Mouse (Mus musculus): ENCODE data around the gene Ankrd44. TPM values are rescaled to one million over a fixed set of nuclear protein-coding genes. Genes with fewer than 3 reads are reported as not detected.

The Ankrd44 gene
- total and polyA plus RNA-seq, 3 experiments: 0.10 to 2.6 (median 1.5) TPM

DNA sequence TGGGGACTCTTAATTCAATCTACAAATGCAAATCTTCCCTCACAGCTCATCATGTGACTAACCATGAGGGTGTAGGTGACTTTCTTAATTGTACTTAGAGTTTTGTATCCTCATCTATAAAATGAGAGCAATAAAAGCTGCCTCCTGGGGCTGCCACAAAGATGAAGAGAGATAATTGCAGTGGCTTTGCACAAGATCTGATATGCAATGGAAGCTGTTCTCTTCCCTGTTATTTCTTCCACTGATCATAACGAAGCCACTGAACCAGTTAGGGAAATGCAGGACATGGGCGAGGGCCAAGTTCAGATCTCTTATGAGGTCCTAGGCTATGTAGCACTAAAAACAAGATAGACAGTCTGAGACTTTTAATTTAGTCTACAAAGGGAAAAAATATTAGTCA, 258.2 kb downstream of the Ankrd44 start:
- Histone ChIP-seq H3K27me3 (ENCODE audit: insufficient read depth, low read length) (peaks cover 3% of the 10 kb centered on the region; the same call in 1 of the 2 replicates), H3K36me3 (replicated peaks) (no peaks in the 10 kb centered on the region), H3K4me1 (ENCODE audit: insufficient read depth, low read depth, low read length) (no peaks in the 10 kb centered on the region; the same call in 1 of the 2 replicates), H3K4me3 (ENCODE audit: low read depth, low read length) (no peak overlapping the region), H3K9me3 (replicated peaks) (no peaks in the 10 kb centered on the region)
- TF ChIP-seq GATA1 (IDR thresholded peaks at IDR 0.05; ENCODE audit: borderline replicate concordance, low read length) (no peak), GATA2 (IDR thresholded peaks at IDR 0.05; ENCODE audit: borderline replicate concordance, low read depth, low read length) (no peak), TAL1 (conservative IDR thresholded peaks at IDR 0.05; ENCODE audit: low read depth, low read length) (no peak), CTCF (IDR thresholded peaks at IDR 0.05; ENCODE audit: low read depth, low read length) (no peak), POLR2AphosphoS5 (IDR thresholded peaks at IDR 0.05; ENCODE audit: insufficient replicate concordance, low read depth, low read length) (no peak)
- no peak for ATAC-seq (ENCODE audit: extremely low read depth, insufficient number of reproducible peaks, low FRiP score, poor library complexity, severe bottlenecking)
- no peak for DNase-seq (ENCODE audit: low spot score)

- H3K36me3 ChIP-seq (replicated peaks): no peaks in the 10 kb centered on the region
- DNase-seq (ENCODE audit: low spot score) (peak; percentile 46), ATAC-seq (ENCODE audit: extremely low read depth, insufficient number of reproducible peaks, low FRiP score, poor library complexity, severe bottlenecking) (peak; percentile 57; the same call in 1 of the 2 replicates)
- H3K4me3 ChIP-seq (ENCODE audit: low read depth, low read length): no peak overlapping the region
- H3K27me3 ChIP-seq (ENCODE audit: insufficient read depth, low read length): peaks cover 3% of the 10 kb centered on the region; the same call in 1 of the 2 replicates
- H3K4me1 ChIP-seq (ENCODE audit: insufficient read depth, low read depth, low read length): no peaks in the 10 kb centered on the region; the same call in 1 of the 2 replicates
- TF ChIP-seq GATA1 (IDR thresholded peaks at IDR 0.05; ENCODE audit: borderline replicate concordance, low read length) (no peak), POLR2AphosphoS5 (IDR thresholded peaks at IDR 0.05; ENCODE audit: insufficient replicate concordance, low read depth, low read length) (no peak), TAL1 (conservative IDR thresholded peaks at IDR 0.05; ENCODE audit: low read depth, low read length) (no peak), GATA2 (IDR thresholded peaks at IDR 0.05; ENCODE audit: borderline replicate concordance, low read depth, low read length) (no peak), CTCF (IDR thresholded peaks at IDR 0.05; ENCODE audit: low read depth, low read length) (peak; percentile 65)
- no peaks in the 10 kb centered on the region for H3K9me3 ChIP-seq (replicated peaks)
Observed at GRCm38 (mm10) chr1:54665582-54666405, 260.4 kb downstream of the Ankrd44 start.

- no peaks in the 10 kb centered on the region; the same call in 1 of the 2 replicates for H3K4me1 ChIP-seq (ENCODE audit: insufficient read depth, low read depth, low read length)
- ATAC-seq (ENCODE audit: extremely low read depth, insufficient number of reproducible peaks, low FRiP score, poor library complexity, severe bottlenecking) (no peak), DNase-seq (ENCODE audit: low spot score) (no peak)
- peaks cover 3% of the 10 kb centered on the region; the same call in 1 of the 2 replicates for H3K27me3 ChIP-seq (ENCODE audit: insufficient read depth, low read length)
- TF ChIP-seq TAL1 (conservative IDR thresholded peaks at IDR 0.05; ENCODE audit: low read depth, low read length) (no peak), GATA2 (IDR thresholded peaks at IDR 0.05; ENCODE audit: borderline replicate concordance, low read depth, low read length) (no peak), CTCF (IDR thresholded peaks at IDR 0.05; ENCODE audit: low read depth, low read length) (no peak), GATA1 (IDR thresholded peaks at IDR 0.05; ENCODE audit: borderline replicate concordance, low read length) (no peak), POLR2AphosphoS5 (IDR thresholded peaks at IDR 0.05; ENCODE audit: insufficient replicate concordance, low read depth, low read length) (no peak)
- H3K4me3 ChIP-seq (ENCODE audit: low read depth, low read length): no peak overlapping the region
- no peaks in the 10 kb centered on the region for H3K36me3 ChIP-seq (replicated peaks)
- no peaks in the 10 kb centered on the region for H3K9me3 ChIP-seq (replicated peaks)
Observed at GRCm38 (mm10) chr1:54665095-54665494, 261.1 kb downstream of the Ankrd44 start.

DNA sequence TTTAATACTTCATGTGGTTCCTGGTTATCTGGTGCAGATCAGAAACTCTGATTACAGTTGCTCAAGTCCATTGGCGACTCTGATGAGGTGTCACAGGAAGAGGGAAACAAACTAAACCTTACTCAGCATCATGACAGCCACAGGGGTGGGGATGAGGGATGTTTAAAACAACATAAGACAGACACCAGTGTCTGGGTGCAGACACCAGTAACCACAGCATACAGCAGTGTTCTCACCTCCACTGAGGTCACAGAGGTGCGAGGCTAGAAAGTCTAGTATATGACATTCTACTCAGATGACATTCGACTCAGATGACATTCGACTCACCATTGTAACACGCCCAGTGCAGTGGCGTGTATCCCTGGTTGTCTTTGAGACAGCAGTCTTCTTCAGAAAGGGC, 265.5 kb downstream of the Ankrd44 start:
- peaks cover 3% of the 10 kb centered on the region; the same call in 1 of the 2 replicates for H3K27me3 ChIP-seq (ENCODE audit: insufficient read depth, low read length)
- no peaks in the 10 kb centered on the region for H3K36me3 ChIP-seq (replicated peaks)
- TF ChIP-seq GATA2 (IDR thresholded peaks at IDR 0.05; ENCODE audit: borderline replicate concordance, low read depth, low read length) (no peak), CTCF (IDR thresholded peaks at IDR 0.05; ENCODE audit: low read depth, low read length) (no peak), TAL1 (conservative IDR thresholded peaks at IDR 0.05; ENCODE audit: low read depth, low read length) (no peak), GATA1 (IDR thresholded peaks at IDR 0.05; ENCODE audit: borderline replicate concordance, low read length) (no peak), POLR2AphosphoS5 (IDR thresholded peaks at IDR 0.05; ENCODE audit: insufficient replicate concordance, low read depth, low read length) (no peak)
- no peaks in the 10 kb centered on the region; the same call in 1 of the 2 replicates for H3K4me1 ChIP-seq (ENCODE audit: insufficient read depth, low read depth, low read length)
- no peak overlapping the region for H3K4me3 ChIP-seq (ENCODE audit: low read depth, low read length)
- no peak for DNase-seq (ENCODE audit: low spot score)
- ATAC-seq (ENCODE audit: extremely low read depth, insufficient number of reproducible peaks, low FRiP score, poor library complexity, severe bottlenecking): no peak
- H3K9me3 ChIP-seq (replicated peaks): no peaks in the 10 kb centered on the region

- H3K4me1 ChIP-seq (ENCODE audit: insufficient read depth, low read depth, low read length): no peaks in the 10 kb centered on the region
- ATAC-seq (ENCODE audit: extremely low read depth, insufficient number of reproducible peaks, low FRiP score, poor library complexity, severe bottlenecking) (no peak), DNase-seq (ENCODE audit: low spot score) (no peak)
- no peaks in the 10 kb centered on the region for H3K36me3 ChIP-seq (replicated peaks)
- H3K9me3 ChIP-seq (replicated peaks): no peaks in the 10 kb centered on the region
- TF ChIP-seq GATA1 (IDR thresholded peaks at IDR 0.05; ENCODE audit: borderline replicate concordance, low read length) (no peak), CTCF (IDR thresholded peaks at IDR 0.05; ENCODE audit: low read depth, low read length) (no peak), TAL1 (conservative IDR thresholded peaks at IDR 0.05; ENCODE audit: low read depth, low read length) (no peak), POLR2AphosphoS5 (IDR thresholded peaks at IDR 0.05; ENCODE audit: insufficient replicate concordance, low read depth, low read length) (no peak), GATA2 (IDR thresholded peaks at IDR 0.05; ENCODE audit: borderline replicate concordance, low read depth, low read length) (no peak)
- H3K4me3 ChIP-seq (ENCODE audit: low read depth, low read length): no peak overlapping the region
- H3K27me3 ChIP-seq (ENCODE audit: insufficient read depth, low read length): no peaks in the 10 kb centered on the region
Observed at GRCm38 (mm10) chr1:54658558-54658957, 267.6 kb downstream of the Ankrd44 start.

GRCm38 (mm10) chr1:54648237-54648636, 277.9 kb downstream of the Ankrd44 start:
- ATAC-seq (ENCODE audit: extremely low read depth, insufficient number of reproducible peaks, low FRiP score, poor library complexity, severe bottlenecking) (no peak), DNase-seq (ENCODE audit: low spot score) (no peak)
- Histone ChIP-seq H3K4me1 (ENCODE audit: insufficient read depth, low read depth, low read length) (no peaks in the 10 kb centered on the region), H3K4me3 (ENCODE audit: low read depth, low read length) (no peak overlapping the region), H3K27me3 (ENCODE audit: insufficient read depth, low read length) (no peaks in the 10 kb centered on the region), H3K36me3 (replicated peaks) (no peaks in the 10 kb centered on the region), H3K9me3 (replicated peaks) (no peaks in the 10 kb centered on the region)
- no peak for TF ChIP-seq CTCF (IDR thresholded peaks at IDR 0.05; ENCODE audit: low read depth, low read length)
- TF ChIP-seq GATA1 (IDR thresholded peaks at IDR 0.05; ENCODE audit: borderline replicate concordance, low read length): no peak
- TF ChIP-seq TAL1 (conservative IDR thresholded peaks at IDR 0.05; ENCODE audit: low read depth, low read length): no peak
- TF ChIP-seq GATA2 (IDR thresholded peaks at IDR 0.05; ENCODE audit: borderline replicate concordance, low read depth, low read length): no peak
- TF ChIP-seq POLR2AphosphoS5 (IDR thresholded peaks at IDR 0.05; ENCODE audit: insufficient replicate concordance, low read depth, low read length): no peak

Data from G1E (cell line).